Mouse (Mus musculus) myocyte (in vitro differentiated cells): ENCODE measurements around the gene Tmem114. TPM values are rescaled to one million over a fixed set of nuclear protein-coding genes. Genes with fewer than 3 reads are reported as not detected.

Experiments used
- H3K27me3 ChIP-seq: one replicate; pipeline ENCODE4 v1.6.1; 2011; ENCODE audit not compliant: control insufficient read depth, insufficient read depth, insufficient read length
- H3K36me3 ChIP-seq: one replicate; pipeline ENCODE4 v1.6.1; 2011; ENCODE audit not compliant: control insufficient read depth, insufficient read depth
- H3K4me2 ChIP-seq: one replicate; pipeline ENCODE4 v1.6.1; 2011; ENCODE audit warnings: low read depth, control low read depth
- H3K4me3 ChIP-seq: one replicate; pipeline ENCODE4 v1.5.1; 2011; ENCODE audit warnings: mild to moderate bottlenecking, control low read depth, moderate library complexity
- H3K79me2 ChIP-seq: one replicate; pipeline ENCODE4 v1.6.1; 2011; ENCODE audit not compliant: control insufficient read depth, insufficient read depth
- H3ac ChIP-seq: one replicate; pipeline ENCODE4 v1.6.1; 2011; ENCODE audit not compliant: control insufficient read depth, insufficient read length
- CEBPB ChIP-seq: IDR thresholded peaks from 2 replicates; pipeline ENCODE4 v1.6.1; 2011; ENCODE audit warnings: mild to moderate bottlenecking, moderate library complexity; ENCODE audit not compliant: poor library complexity, insufficient read depth, severe bottlenecking
- E2F4 ChIP-seq: IDR thresholded peaks from one replicate; pipeline ENCODE4 v1.6.1; 2011; ENCODE audit warnings: mild to moderate bottlenecking, control low read depth, moderate library complexity; ENCODE audit not compliant: insufficient read depth
- MAX ChIP-seq: IDR thresholded peaks from one replicate; pipeline ENCODE4 v1.6.1; 2011; ENCODE audit warnings: low read depth, mild to moderate bottlenecking, control low read depth
- MYOD1 ChIP-seq, 3 experiments: IDR thresholded peaks; one replicate each; pipeline ENCODE4 v1.6.1; 2011; ENCODE audit warnings: control low read depth in 2 of 3, low read depth in 2 of 3, mild to moderate bottlenecking in 2 of 3, moderate library complexity in 1 of 3; ENCODE audit not compliant: insufficient read length in 2 of 3, control insufficient read depth in 1 of 3
- MYOG ChIP-seq, 3 experiments: IDR thresholded peaks; one replicate each; pipeline ENCODE4 v1.6.1; 2011; ENCODE audit warnings: control low read depth in 2 of 3, low read depth in 2 of 3, mild to moderate bottlenecking in 2 of 3; ENCODE audit not compliant: insufficient read length in 2 of 3, control insufficient read depth in 1 of 3, insufficient read depth in 1 of 3
- POLR2A ChIP-seq: IDR thresholded peaks from one replicate; pipeline ENCODE4 v1.6.1; 2011; ENCODE audit warnings: low read depth, mild to moderate bottlenecking, control low read depth, moderate library complexity; ENCODE audit not compliant: insufficient read length
- POLR2AphosphoS2 ChIP-seq: IDR thresholded peaks from one replicate; pipeline ENCODE4 v1.6.1; 2011; ENCODE audit warnings: low read depth, control low read depth; ENCODE audit not compliant: insufficient read length
- REST ChIP-seq: IDR thresholded peaks from one replicate; pipeline ENCODE4 v1.6.1; 2011; ENCODE audit warnings: mild to moderate bottlenecking, control low read depth, moderate library complexity; ENCODE audit not compliant: insufficient read depth, insufficient read length
- SRF ChIP-seq: IDR thresholded peaks from one replicate; pipeline ENCODE4 v1.6.1; 2011; ENCODE audit warnings: low read depth; ENCODE audit not compliant: control insufficient read depth, insufficient read length
- TCF12 ChIP-seq: IDR thresholded peaks from one replicate; pipeline ENCODE4 v1.6.1; 2011; ENCODE audit warnings: mild to moderate bottlenecking, control low read depth; ENCODE audit not compliant: poor library complexity, insufficient read depth, severe bottlenecking
- TCF3 ChIP-seq: IDR thresholded peaks from one replicate; pipeline ENCODE4 v1.6.1; 2011; ENCODE audit warnings: low read depth, control low read depth; ENCODE audit not compliant: insufficient read length
- USF1 ChIP-seq: IDR thresholded peaks from one replicate; pipeline ENCODE4 v1.6.1; 2011; ENCODE audit warnings: low read depth, mild to moderate bottlenecking, control low read depth, moderate library complexity
- polyA plus RNA-seq: library from polyadenylated mRNA; unstranded; fragments of >200 nt; fragmentation: generic; extraction: Trizol; gene quantifications from one replicate; pipeline ENCODE4 v1.2.1, GENCODE M21; 2012; ENCODE audit warnings: missing spikeins

Tmem114 gene
- polyA plus RNA-seq, 1 experiment = not detected

GRCm38 (mm10) chr16:8406708-8407107, 18.2 kb downstream of the Tmem114 start:
- Histone ChIP-seq H3ac (no peak overlapping the region), H3K27me3 (peaks cover 23% of the 10 kb centered on the region), H3K4me2 (no peak overlapping the region), H3K4me3 (no peak overlapping the region), H3K36me3 (no peaks in the 10 kb centered on the region), H3K79me2 (no peaks in the 10 kb centered on the region)
- TF ChIP-seq TCF3 (no peak), USF1 (no peak), REST (no peak), CEBPB (no peak), SRF (no peak)

GRCm38 (mm10) chr16:8402663-8403062, 22.3 kb downstream of the Tmem114 start:
- TF ChIP-seq MYOD1 (IDR thresholded peaks at IDR 0.05; ENCODE audit: control insufficient read depth in 1 of 3, insufficient read length in 2 of 3, low read depth in 2 of 3) (no peak), POLR2A (no peak)
- H3ac ChIP-seq = no peak overlapping the region
- H3K27me3 ChIP-seq = peaks cover 6% of the 10 kb centered on the region
- no peaks in the 10 kb centered on the region for H3K36me3 ChIP-seq
- H3K4me2 ChIP-seq = no peak overlapping the region
- no peaks in the 10 kb centered on the region for H3K79me2 ChIP-seq
- no peak overlapping the region for H3K4me3 ChIP-seq

- TF ChIP-seq USF1 = no peak
- TF ChIP-seq POLR2A = no peak
- TF ChIP-seq POLR2AphosphoS2 = no peak
- TF ChIP-seq MYOG (IDR thresholded peaks at IDR 0.05; ENCODE audit: control insufficient read depth in 1 of 3, insufficient read depth in 1 of 3, insufficient read length in 2 of 3, low read depth in 2 of 3) = no peak
- no peak for TF ChIP-seq TCF12
- no peak for TF ChIP-seq REST
- no peak for TF ChIP-seq E2F4
- no peak for TF ChIP-seq MAX
- no peak for TF ChIP-seq MYOD1 (IDR thresholded peaks at IDR 0.05; ENCODE audit: control insufficient read depth in 1 of 3, insufficient read length in 2 of 3, low read depth in 2 of 3)
- no peak for TF ChIP-seq CEBPB
- no peak for TF ChIP-seq SRF
- TF ChIP-seq TCF3 = no peak
- H3ac ChIP-seq = no peak overlapping the region
- H3K4me3 ChIP-seq = no peak overlapping the region
- H3K4me2 ChIP-seq = no peak overlapping the region
- H3K79me2 ChIP-seq = no peaks in the 10 kb centered on the region
- no peaks in the 10 kb centered on the region for H3K36me3 ChIP-seq
- peaks cover 6% of the 10 kb centered on the region for H3K27me3 ChIP-seq
These were observed 23.6 kb downstream of the Tmem114 start for GRCm38 (mm10) chr16:8401171-8401955.

- no peak overlapping the region for H3K4me2 ChIP-seq
- no peak overlapping the region for H3K4me3 ChIP-seq
- peaks cover 6% of the 10 kb centered on the region for H3K27me3 ChIP-seq
- H3K36me3 ChIP-seq = no peaks in the 10 kb centered on the region
- TF ChIP-seq MAX (no peak), MYOD1 (IDR thresholded peaks at IDR 0.05; ENCODE audit: control insufficient read depth in 1 of 3, insufficient read length in 2 of 3, low read depth in 2 of 3) (no peak)
- no peaks in the 10 kb centered on the region for H3K79me2 ChIP-seq
- H3ac ChIP-seq = no peak overlapping the region
These were observed 25.1 kb downstream of the Tmem114 start for GRCm38 (mm10) chr16:8399868-8400267.

GRCm38 (mm10) chr16:8394946-8395345, 30.0 kb downstream of the Tmem114 start:
- no peak overlapping the region for H3K4me3 ChIP-seq
- H3K36me3 ChIP-seq = no peaks in the 10 kb centered on the region
- H3K4me2 ChIP-seq = no peak overlapping the region
- H3K27me3 ChIP-seq = no peaks in the 10 kb centered on the region
- no peak overlapping the region for H3ac ChIP-seq
- no peaks in the 10 kb centered on the region for H3K79me2 ChIP-seq
- TF ChIP-seq CEBPB = no peak
- no peak for TF ChIP-seq USF1
- no peak for TF ChIP-seq POLR2AphosphoS2
- TF ChIP-seq MYOG (IDR thresholded peaks at IDR 0.05; ENCODE audit: control insufficient read depth in 1 of 3, insufficient read depth in 1 of 3, insufficient read length in 2 of 3, low read depth in 2 of 3) = no peak
- no peak for TF ChIP-seq TCF12
- no peak for TF ChIP-seq SRF
- TF ChIP-seq POLR2A = no peak
- no peak for TF ChIP-seq REST

- H3ac ChIP-seq = no peak overlapping the region
- no peaks in the 10 kb centered on the region for H3K79me2 ChIP-seq
- TF ChIP-seq MYOG (IDR thresholded peaks at IDR 0.05; ENCODE audit: control insufficient read depth in 1 of 3, insufficient read depth in 1 of 3, insufficient read length in 2 of 3, low read depth in 2 of 3) (no peak), TCF3 (no peak), POLR2A (no peak), E2F4 (no peak), MYOD1 (IDR thresholded peaks at IDR 0.05; ENCODE audit: control insufficient read depth in 1 of 3, insufficient read length in 2 of 3, low read depth in 2 of 3) (no peak)
- no peak overlapping the region for H3K4me3 ChIP-seq
- H3K36me3 ChIP-seq = no peaks in the 10 kb centered on the region
- H3K4me2 ChIP-seq = no peak overlapping the region
- no peaks in the 10 kb centered on the region for H3K27me3 ChIP-seq
These were observed 36.4 kb downstream of the Tmem114 start for GRCm38 (mm10) chr16:8388491-8388890.
